Mouse (Mus musculus) layer of hippocampus, postnatal 14 days (tissue): Measurements from ENCODE around the gene Bola1. TPM values are rescaled to one million over a fixed set of nuclear protein-coding genes. Genes with fewer than 3 reads are reported as not detected.

Experiments
- DNase-seq, 2 experiments: peaks; one replicate each; pipeline ENCODE4 v3.0.0; 2021 to 2022; ENCODE audit warnings: low spot score in 2 of 2, mixed read lengths in 1 of 2
- long read RNA-seq, 2 experiments: library from polyadenylated mRNA; stranded (forward); transcript quantifications; one replicate each; pipeline ENCODE4 v2.0.0; 2021
- total RNA-seq, 2 experiments: library from RNA; stranded (reverse); gene quantifications; 2 replicates each; pipeline ENCODE4 v1.2.3; 2021

The Bola1 gene
- total RNA-seq, result 10 to 100 TPM; 16.1 to 21.2 TPM
- long read RNA-seq, experiment 1, partial matches to known transcripts, result 0 of 7 reads
- long read RNA-seq, experiment 1, other reads (novel, unspliced or antisense), result 4 of 7 reads
- long read RNA-seq, experiment 2, transcript Bola1-201 (2 exons, 729 nt), result major isoform, 26 of 46 reads
- long read RNA-seq, experiment 2, partial matches to known transcripts, result 0 of 46 reads
- long read RNA-seq, experiment 2, other reads (novel, unspliced or antisense), result 20 of 46 reads

DNA sequence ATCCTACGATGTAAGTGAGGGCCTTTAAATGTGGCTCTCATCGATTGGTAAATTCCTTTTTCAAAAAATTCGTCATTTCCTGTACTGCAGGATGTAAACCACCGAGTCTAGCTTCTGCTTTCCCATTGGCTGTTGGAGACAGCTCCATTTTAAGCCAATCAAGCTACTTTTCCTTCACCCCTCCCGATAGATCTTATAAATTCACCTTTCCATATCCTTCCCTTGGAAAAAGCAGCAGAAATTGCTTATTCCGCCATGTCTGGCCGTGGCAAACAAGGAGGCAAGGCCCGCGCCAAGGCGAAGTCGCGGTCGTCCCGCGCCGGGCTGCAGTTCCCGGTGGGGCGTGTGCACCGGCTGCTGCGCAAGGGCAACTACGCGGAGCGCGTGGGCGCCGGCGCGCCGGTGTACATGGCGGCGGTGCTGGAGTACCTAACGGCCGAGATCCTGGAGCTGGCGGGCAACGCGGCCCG, at the start of gene Bola1, which contains the start of gene Hist2h2ab:
TSS of gene Bola1 (minus strand) at position 49 of the 470 bp plus-strand sequence.
TSS of gene Hist2h2ab (plus strand) at position 205 of the 470 bp plus-strand sequence.
- peak; percentile 86 to 91 for DNase-seq

DNA sequence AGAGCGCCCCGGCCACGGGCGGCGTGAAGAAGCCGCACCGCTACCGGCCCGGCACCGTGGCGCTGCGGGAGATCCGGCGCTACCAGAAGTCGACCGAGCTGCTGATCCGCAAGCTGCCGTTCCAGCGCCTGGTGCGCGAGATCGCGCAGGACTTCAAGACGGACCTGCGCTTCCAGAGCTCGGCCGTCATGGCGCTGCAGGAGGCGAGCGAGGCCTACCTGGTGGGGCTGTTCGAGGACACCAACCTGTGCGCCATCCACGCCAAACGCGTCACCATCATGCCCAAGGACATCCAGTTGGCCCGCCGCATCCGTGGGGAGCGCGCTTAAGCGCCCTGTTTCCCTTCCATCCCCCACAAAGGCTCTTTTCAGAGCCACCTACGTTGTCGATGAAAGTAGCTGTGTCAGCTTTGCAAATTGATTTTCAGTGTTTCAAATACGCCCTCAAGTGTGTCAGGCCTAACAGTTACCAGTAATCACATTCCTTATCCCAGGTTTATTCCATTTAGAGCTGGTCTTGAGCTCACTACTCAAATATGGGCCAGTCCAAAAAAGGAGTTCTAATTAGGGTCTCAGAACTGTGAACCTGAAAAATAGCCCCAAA, 49.4 kb upstream of the Bola1 start:
- peak in 1 of 2 experiments; percentile 33 for DNase-seq

DNA sequence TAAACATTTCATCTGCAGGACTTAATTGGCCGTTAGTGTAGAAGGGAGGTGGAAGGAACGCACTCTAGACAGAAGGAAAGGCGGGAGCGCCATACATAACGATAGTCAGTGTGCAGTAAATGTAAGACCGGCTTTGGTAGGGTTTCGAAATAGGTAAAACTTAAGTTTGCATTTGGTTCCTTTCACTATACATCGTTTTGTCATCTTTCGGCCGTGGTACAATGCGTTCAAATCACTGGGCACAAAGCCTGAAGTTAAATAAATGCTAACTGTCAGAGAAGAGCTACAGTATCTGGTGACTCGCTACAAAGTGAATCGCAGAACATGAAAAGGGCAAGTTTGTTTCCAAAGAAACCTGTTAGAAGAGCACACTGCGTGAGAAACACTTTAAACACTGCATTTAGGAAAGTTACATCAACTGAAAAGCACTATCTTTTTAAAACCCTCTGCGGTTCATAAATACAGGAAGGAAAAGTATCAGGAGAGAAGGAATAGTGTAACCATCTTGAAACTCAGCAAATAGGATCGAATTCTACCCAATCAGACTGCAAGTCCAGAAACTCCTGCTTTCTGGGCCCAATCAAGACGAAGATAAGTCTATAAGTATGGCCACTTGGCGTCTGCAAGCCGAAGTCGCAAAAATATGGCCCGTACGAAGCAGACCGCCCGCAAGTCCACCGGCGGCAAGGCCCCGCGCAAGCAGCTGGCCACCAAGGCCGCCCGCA, 48.7 kb upstream of the Bola1 start, which contains the start of gene Hist2h3b:
TSS of gene Hist2h3b (plus strand) at position 604 of the 725 bp plus-strand sequence.
- DNase-seq, result peak; percentile 83 to 88

DNA sequence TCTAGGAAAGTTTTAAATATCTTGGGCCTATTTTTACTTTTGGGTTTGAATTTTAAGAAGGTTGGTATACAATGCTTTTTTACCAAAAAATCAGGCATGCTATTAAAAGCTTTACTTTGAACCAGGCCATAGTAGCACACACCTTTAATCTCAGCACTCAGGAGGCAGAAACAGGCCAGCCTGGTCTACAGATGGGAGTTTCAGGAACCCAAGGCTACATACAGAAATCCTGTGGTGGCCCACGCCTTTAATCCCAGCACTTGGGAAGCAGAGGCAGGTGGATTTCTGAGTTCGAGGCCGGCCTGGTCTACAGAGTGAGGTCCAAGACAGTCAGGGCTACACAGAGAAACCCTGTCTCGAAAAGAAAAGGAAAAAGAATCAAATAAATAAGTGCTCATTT, 48.0 kb upstream of the Bola1 start:
- no peak for DNase-seq

DNA sequence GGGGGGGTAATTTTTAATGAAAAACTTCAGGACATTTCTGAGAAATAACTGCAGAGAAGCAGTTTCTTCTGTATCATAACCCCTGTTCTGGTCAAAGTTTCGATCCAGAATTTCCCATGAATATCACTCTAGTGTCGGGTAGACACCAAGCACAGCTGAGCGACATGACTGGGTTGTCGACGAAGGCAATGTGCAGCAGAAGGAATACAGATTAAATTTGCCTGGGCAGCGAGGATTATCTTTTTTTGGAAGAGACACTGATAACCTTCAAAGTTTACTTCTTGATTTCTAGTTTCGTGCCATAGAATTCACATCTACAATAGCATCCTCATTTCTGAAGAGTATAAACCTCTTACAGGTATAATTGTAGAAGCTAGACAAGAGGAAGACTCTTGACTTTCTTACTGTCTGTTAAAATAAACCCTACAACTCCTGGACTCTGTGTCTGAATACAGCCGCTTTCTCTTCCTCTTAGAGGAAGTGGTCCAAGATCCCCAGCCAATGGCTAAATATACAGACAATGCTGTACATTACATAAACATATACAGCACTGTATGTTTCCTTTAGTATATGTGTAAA, 46.7 kb upstream of the Bola1 start:
- DNase-seq, result no peak

DNA sequence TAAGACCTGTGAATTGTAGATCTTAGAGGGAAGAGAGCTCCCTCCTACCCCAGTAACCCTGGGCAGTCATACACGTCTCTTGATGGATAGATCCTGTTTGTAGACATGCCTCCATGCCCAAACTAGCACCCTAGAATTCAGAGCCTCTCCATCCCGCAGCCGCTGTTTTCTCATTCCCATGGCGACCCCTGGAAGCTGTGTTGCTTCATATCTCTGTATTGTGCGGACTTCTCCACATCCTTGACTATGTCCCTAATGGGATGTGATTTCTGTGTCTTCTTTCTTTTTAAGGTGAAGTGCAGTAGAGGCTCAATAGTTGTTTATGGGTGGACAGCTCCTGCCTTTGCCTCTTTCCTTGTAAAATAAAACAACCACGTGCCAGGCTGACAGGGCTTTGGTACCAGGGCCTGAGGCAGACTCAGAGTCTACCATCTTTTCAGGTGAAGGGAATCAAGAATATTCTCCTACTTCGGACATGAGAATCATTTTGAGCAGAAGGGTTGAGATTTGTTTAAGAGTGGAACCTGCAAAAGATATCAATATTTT, 45.0 kb upstream of the Bola1 start:
- no peak for DNase-seq

DNA sequence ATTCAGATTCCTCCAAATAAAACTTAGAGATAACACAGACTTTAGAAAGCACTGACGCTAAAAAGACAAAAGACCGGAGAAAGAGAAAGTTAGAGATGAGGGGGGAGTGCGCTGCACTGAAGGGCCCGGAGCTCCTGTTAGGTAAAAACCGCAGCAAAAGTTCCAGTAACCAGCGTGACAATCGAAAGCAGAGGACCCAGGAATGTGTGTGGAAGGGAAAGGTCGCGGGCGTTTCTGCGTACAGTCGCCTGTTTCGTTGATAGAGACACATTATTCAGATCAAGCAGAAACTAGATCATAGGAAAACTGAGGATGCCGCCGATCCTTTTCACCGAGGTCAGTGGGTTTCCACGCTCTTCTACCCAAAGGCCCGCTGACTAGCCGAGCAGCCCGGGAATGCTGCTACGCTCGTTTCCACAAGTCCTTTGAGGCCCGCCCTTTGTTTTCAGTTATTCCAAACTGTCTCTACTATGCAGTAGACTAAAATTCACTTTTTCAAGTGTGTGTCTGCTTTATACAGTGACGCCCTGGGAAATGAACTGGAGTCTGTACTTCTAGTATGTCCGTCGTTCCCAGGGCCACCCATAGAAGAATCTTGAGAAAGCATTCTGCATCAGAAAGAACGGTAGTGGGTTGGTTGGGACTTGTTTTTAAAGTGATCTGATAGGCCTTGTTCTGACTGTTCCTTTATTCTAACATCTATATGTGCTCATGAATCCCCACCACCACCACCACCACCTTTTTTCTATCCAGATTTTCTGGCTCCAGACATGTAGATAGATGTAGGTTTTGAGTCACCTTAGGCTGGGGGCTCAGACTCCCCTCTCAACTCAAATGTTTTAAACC, 44.3 kb upstream of the Bola1 start:
- peak in 1 of 2 experiments; percentile 54 for DNase-seq

DNA sequence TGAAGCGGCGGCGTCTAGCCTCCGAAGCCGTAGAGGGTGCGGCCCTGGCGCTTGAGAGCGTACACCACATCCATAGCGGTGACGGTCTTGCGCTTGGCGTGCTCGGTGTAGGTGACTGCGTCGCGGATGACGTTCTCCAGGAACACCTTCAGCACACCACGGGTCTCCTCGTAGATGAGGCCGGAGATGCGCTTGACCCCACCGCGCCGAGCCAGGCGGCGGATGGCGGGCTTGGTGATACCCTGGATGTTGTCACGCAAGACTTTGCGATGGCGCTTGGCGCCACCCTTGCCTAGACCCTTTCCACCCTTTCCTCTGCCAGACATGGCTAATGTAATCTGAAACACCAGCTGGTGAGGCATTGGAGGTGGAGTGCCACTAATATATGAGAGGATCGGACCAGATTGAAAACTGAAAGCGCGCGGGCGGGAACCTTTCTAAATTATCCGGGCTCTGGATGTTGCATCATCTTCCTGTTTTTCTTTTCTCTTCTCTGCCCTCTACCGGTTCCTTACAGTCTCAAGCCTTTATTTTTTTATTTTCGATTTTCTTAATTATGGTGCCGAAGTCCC, 43.6 kb upstream of the Bola1 start, which contains the start of gene Hist2h4:
TSS of gene Hist2h4 (minus strand) at position 333 of the 572 bp plus-strand sequence.
- DNase-seq, result peak; percentile 98

DNA sequence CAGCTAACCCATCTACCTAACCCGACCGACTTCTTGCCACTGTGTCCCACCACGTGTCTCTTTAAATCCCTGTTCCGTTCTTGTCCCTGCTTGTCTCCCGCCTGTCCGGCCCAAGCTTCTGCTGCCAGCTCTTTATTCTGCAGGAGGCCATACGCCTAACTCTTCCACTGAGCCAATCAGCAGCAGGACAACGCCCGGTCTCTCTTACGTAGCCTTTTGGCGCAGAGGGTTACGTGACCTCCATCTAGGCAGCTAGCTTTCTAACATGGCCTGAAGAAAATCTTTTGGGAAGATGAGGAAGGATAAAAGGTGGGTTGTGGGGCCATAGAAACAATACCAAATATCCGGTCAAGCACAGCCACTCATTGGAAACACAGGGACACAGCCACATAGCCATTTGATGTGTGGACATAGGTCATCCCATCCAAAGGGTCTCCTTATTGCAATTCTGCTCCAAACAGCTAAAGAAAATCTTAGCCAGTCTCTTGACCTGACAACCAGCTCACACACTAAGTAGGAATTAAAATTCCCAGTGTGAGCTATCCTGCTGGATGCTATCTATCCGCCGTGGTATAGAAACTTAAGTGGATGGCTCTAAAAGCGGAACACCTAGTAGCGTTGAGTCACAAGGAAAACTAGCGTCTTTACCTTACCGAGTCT, 42.8 kb upstream of the Bola1 start:
- peak; percentile 60 to 77 for DNase-seq

DNA sequence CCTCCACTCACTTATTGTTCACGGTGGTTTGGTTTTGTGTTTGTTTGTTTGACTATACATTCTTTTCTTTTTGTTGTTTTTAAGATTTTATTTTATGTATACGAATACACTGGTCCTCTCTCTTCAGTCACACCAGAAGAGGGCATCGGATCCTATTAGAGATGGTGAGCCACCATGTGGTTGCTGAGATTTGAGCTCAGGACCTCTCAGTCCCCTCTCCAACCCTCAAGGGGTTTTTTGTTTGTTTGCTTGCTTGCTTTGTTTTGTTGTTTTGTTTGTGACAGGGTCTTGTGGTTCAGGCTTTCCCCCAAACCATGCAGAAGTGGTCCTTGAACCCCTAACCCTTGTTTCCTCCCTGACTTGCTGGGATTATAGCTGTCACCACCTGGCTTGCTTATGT, 42.1 kb upstream of the Bola1 start:
- DNase-seq, result no peak

DNA sequence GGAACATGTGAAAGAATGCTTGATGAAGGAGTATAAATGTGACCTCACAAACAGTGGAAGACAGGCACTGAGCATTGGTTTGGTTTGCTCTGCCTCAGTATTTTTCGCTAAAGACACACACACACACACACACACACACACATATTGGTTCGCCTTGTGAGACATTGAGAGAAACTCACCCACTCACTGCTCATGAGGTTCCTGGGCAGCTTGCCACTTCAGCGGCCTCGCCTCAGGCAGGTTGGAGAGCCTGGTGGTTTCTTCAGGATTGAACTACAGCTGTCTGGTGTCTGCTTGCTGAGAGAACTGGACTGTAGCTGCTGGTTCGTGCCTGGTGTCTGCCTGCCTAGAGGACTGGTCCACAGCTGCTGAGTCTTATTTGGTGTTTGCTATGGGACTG, 40.7 kb upstream of the Bola1 start:
- no peak for DNase-seq

DNA sequence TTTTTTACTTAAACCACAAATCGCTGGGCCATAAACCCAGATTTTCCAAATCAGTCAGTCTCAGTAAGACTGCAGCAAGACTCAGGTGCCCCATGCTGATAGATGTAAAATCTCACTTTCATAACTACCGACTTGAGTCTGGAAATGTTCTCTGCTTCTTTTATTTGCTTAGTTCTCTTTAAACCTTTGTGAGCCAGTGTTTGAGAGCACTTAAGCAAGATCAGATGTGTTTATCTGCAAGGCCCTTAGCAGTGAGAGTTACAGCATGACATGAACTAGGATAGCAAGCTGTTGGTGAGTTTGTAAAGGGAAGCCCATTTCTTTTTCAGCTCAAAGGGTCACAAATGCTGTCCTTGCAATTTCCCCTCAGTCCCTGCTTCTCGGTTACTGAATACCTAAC, 37.7 kb upstream of the Bola1 start:
- no peak for DNase-seq

DNA sequence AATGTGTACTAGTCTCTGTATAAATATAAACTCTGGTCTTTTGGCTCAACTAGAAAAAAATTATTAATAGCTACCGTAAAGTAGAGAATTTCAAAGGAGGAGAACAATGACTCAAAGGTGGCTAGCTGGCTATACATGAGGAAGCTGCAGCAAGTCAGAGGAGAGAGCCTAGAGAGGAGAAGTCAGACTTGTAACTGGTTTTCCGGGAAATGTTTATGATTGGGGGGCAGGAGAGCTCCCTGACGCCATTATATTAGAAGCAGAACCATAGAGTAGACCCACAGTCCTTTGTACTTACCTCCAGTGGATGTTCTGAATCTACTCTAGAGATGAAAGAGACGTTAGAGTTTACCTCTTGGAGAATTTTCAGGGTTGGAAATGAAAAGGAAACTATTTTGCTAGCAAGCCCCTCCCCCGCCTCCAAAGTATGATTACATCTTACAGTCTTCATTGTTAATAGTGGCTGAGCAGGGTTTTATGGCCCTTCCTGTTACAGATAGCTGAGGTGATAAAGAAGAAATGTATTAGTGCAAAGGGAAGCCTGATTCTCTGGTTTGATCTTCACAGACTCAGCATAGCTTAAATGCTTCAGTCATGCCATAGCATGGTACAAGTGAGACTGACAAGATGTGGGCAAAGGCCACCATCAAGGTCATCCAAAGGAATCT, 36.6 kb upstream of the Bola1 start:
- DNase-seq, result no peak

DNA sequence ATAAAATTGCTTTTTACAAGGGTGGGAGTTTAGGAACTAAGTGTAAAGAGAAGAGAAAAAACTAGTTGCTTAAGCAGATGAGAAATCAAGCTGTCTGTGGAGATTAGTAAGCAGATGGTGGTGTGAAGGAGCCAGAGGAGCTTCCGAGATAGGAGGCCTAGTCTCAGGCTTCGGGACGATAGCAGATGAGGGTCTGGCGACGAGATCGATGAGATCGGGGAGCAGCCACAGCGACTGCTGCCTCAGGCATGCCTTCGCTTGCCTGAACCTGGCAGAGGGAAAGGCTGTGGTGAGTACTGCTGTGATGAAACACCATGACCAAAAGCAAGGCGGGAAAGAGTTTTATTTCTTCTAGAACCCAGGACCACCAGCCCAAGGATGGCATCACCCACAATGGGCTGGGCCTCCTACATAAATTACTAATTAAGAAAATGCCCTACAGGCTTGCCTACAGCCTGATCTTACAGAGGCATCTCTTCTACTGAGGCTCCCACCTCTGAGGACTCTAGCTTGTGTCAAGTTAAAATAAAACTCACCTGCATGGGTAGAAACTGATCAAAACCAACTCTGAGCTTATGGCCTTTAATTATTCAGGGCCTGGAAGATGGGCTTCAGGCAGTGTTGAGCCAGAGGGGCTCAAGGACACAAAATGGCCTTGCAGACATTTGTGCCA, 35.3 kb upstream of the Bola1 start:
- DNase-seq, result no peak

DNA sequence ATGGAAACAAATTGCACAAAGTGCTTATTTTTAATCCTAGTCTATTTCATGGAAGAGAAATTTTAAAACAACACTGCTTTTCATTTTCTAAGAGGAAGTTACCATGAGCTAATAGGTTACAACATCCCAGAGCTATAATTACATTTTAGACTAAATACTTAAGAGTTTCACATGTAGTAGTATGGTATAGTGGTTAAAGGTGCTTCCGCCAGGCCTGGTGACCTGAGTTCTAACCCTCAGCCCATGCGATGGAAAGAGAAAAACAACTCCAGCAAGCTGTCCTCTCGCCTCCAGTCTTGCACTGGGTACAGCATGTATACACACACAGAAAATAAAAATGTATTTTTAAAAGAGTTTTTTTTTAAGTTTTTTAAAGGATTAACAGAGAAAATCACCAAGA, 32.3 kb upstream of the Bola1 start:
- no peak for DNase-seq

DNA sequence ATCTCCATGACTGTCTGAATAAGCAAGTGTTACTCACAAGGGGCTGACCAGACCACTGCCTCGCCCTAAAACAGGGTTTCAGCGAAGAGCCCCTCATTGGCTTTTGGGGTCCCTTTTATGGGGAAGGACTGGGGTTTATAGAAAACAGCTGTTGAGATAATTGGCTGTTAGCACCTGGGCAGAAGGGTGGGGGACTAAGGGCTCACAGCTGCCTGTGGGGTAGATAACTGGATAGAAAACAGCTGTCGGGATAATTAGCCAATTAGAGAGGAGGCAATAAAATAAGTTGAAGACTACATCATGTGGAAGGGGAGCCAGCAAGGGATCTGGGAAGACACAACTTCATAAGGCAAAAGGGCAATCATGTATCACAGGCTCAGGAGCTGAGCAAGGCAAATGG, 31.4 kb upstream of the Bola1 start:
- DNase-seq, result no peak

DNA sequence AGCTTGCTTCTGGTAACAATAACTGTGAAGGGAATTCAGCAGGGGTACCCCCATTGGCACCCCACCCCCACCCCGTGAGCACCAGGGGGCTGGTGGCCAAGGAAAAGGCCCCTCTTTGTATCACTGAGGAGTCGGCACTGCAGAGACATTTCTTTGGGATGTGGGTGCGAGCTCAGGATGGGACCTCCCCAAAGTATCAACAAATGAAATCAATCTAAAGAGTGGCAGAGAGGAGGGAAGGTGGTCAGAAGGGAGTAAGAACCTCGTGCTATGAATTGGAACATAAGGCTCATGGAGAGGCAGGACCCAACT, 29.5 kb upstream of the Bola1 start:
- no peak for DNase-seq
